Mouse (Mus musculus): ENCODE data around the gene Abr.

DNA sequence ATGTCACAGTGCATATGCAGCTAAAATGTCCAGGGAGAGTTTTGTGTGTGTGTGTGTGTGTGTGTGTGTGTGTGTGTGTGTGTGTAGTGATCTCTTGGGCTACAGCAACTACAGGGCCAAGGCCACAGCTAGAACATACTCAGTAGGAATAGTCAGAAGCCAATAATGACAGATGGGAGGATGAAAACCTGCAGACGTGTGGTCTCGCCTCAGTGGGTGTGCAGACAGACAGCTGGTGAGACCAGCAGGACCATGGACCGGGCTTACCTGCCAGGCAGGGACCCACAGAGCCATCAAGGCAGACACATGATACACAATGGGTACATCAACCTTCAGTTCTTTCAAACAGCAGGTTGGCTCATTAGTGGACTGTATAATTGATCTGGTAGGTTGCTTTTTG lies 84.7 kb downstream of the Abr start:
- TF ChIP-seq CTCF (IDR thresholded peaks at IDR 0.05; ENCODE audit: low read depth, low read length) (no peak), POLR2A (IDR thresholded peaks at IDR 0.05; ENCODE audit: insufficient read depth, low read length) (no peak)
